Mouse (Mus musculus): ENCODE data around the gene Gm1979.
"Not testable (repeated sequence)": the region's sequence is repeated elsewhere in the genome, so short reads cannot be mapped to it uniquely, and the experiment has no call there.

Gm1979 gene

DNA sequence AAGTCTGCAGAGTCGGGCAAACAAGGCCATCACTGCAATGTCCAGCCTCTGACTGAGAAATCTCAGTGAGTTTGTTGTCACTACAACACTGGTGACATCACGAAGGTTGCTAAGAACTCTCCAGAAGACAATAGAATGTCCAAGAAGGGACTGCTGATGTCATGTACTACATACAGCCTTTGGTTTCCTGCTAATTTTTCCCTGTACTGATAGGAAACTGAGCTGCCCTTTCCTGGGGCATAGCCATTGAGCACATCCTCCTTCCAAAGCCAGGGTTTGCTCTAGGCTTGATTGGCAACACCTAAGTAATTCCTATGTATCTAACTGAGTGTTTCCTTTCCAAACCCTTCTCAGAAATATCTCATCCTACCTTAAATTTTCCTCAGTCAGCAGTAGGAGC is at the start of gene Gm1979:
Gene Gm1979 (minus strand): TSS at position 101 of the 400 bp plus-strand sequence.
- DNase-seq (ENCODE audit: low spot score) = not testable (repeated sequence)

DNA sequence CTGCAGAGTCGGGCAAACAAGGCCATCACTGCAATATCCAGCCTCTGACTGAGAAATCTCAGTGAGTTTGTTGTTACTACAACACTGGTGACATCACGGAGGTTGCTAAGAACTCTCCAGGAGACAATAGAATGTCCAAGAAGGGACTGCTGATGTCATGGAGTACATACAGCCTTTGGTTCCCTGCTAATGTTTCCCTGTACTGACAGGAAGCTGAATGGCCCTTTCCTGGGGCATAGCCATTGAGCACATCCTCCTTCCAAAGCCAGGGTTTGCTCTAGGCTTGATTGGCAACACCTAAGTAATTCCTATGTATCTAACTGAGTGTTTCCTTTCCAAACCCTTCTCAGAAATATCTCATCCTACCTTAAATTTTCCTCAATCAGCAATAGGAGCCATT is 34.9 kb upstream of the Gm1979 start, which contains the start of gene Speer4a:
Gene Speer4a (minus strand): TSS at position 101 of the 400 bp plus-strand sequence.
- not testable (repeated sequence) for DNase-seq (ENCODE audit: low spot score)

DNA sequence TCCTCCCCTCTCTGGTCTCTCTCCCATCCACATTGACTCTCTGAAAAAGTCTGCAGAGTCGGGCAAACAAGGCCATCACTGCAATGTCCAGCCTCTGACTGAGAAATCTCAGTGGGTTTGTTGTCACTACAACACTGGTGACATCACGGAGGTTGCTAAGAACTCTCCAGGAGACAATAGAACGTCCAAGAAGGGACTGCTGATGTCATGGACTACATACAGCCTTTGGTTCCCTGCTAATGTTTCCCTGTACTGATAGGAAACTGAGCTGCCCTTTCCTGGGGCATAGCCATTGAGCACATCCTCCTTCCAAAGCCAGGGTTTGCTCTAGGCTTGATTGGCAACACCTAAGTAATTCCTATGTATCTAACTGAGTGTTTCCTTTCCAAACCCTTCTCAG is 18.2 kb upstream of the Gm1979 start, which contains the start of gene Gm5862:
Gene Gm5862 (minus strand): TSS at position 101 of the 400 bp plus-strand sequence.
- DNase-seq (ENCODE audit: low spot score) = not testable (repeated sequence)

DNA sequence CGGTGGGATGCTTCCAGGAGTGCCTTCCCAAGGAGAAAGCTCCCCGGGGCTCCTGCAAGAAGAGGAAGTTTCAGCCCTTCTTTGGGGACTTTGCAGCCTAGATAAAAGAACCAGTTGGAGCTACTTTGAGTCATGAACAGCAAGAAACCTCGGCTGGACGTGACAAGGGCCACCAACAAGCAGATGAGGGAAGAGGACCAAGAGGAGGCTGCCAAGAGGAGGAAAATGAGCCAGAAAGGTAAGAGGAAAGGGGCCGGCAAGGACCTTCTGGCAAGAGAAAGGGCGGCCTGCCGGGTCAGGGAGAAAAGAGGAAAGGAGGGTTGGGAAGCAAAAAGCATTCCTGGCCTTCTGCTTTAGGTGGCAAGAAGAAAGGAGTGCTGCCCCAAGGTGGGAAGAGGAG is 3.1 kb upstream of the Gm1979 start:
- not testable (repeated sequence) for DNase-seq (ENCODE audit: low spot score)

DNA sequence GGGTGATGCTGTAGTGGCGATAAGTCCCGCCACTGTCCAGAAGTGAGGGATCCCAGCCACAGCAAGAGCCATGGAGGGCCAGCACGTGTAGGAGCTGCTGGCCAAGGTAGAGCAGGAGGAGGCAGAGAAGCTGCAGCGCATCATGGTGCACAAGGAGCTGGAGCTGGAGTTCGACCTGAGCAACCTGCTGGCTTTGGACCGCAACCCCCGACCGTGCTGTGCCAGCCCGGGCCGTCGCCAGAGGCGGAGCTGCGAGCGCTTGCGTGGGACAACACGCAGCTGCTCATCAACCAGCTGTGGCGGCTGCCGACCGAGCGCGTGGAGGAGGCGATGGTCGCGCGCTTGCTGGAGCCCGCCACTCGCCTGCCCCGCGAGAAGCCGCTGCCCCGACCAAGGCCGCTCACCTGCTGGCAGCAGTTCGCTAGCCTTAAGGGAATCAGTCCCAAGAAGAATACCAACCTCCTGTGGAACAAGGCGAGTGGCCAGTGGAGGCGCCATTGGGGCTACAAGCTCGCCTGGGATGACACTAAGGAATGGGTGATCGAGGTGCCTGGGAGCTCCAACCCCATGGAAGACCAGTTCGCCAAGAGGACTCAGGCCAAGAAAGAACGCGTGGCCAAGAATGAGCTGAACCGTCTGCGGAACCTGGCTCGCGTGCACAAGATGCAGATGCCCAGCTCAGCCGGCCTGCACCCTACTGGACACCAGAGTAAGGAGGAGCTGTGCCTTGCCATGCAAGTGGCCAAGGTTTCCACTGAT is 2.5 kb upstream of the Gm1979 start:
- DNase-seq (ENCODE audit: low spot score) = not testable (repeated sequence)

DNA sequence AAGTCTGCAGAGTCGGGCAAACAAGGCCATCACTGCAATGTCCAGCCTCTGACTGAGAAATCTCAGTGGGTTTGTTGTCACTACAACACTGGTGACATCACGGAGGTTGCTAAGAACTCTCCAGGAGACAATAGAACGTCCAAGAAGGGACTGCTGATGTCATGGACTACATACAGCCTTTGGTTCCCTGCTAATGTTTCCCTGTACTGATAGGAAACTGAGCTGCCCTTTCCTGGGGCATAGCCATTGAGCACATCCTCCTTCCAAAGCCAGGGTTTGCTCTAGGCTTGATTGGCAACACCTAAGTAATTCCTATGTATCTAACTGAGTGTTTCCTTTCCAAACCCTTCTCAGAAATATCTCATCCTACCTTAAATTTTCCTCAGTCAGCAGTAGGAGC is 16.0 kb downstream of the Gm1979 start, which contains the start of gene Gm21698:
Gene Gm21698 (minus strand): TSS at position 101 of the 400 bp plus-strand sequence.
- not testable (repeated sequence) for DNase-seq (ENCODE audit: low spot score)

DNA sequence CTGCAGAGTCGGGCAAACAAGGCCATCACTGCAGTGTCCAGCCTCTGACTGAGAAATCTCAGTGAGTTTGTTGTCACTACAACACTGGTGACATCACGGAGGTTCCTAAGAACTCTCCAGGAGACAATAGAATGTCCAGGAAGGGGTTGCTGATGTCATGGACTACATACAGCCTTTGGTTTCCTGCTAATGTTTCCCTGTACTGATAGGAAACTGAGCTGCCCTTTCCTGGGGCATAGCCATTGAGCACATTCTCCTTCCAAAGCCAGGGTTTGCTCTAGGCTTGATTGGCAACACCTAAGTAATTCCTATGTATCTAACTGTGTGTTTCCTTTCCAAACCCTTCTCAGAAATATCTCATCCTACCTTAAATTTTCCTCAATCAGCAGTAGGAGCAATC is 32.0 kb downstream of the Gm1979 start, which contains the start of gene Gm21680:
Gene Gm21680 (minus strand): TSS at position 101 of the 400 bp plus-strand sequence.
- DNase-seq (ENCODE audit: low spot score) = not testable (repeated sequence)

DNA sequence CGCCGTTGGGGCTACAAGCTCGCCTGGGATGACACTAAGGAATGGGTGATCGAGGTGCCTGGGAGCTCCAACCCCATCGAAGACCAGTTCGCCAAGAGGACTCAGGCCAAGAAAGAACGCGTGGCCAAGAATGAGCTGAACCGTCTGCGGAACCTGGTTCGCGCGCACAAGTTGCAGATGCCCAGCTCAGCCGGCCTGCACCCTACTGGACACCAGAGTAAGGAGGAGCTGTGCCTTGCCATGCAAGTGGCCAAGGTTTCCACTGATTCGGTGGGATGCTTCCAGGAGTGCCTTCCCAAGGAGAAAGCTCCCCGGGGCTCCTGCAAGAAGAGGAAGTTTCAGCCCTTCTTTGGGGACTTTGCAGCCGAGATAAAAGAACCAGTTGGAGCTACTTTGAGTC is 47.5 kb downstream of the Gm1979 start:
- not testable (repeated sequence) for DNase-seq (ENCODE audit: low spot score)

DNA sequence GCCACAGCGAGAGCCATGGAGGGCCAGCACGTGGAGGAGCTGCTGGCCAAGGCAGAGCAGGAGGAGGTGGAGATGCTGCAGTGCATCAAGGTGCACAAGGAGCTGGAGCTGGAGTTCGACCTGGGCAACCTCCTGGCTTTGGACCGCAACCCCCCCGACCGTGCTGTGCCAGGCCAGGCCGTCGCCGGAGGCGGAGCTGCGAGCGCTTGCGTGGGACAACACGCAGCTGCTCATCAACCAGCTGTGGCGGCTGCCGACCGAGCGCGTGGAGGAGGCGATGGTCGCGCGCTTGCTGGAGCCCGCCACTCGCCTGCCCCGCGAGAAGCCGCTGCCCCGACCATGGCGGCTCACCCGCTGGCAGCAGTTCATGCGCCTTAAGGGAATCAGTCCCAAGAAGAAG is 48.0 kb downstream of the Gm1979 start:
- not testable (repeated sequence) for DNase-seq (ENCODE audit: low spot score)

DNA sequence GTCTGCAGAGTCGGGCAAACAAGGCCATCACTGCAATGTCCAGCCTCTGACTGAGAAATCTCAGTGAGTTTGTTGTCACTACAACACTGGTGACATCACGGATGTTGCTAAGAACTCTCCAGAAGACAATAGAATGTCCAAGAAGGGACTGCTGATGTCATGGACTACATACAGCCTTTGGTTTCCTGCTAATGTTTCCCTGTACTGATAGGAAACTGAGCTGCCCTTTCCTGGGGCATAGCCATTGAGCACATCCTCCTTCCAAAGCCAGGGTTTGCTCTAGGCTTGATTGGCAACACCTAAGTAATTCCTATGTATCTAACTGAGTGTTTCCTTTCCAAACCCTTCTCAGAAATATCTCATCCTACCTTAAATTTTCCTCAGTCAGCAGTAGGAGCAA is 50.3 kb downstream of the Gm1979 start, which contains the start of gene Gm21671:
Gene Gm21671 (minus strand): TSS at position 101 of the 400 bp plus-strand sequence.
- not testable (repeated sequence) for DNase-seq (ENCODE audit: low spot score)

Measured in c-Kit-positive CD71-positive TER-119-positive erythroid progenitor cells, embryonic 14.5 days (primary cell).